Mouse (Mus musculus) hindbrain, embryonic 11.5 days (tissue): ENCODE measurements around the gene Abca17. TPM values are rescaled to one million over a fixed set of nuclear protein-coding genes. Genes with fewer than 3 reads are reported as not detected.
A peak's percentile ranks its signal among the peaks of the same experiment; 100 is the strongest.

Experiments used
- ATAC-seq: fragments of 200-750 bp; cut with Nextera tagmentation; 2 replicates; pipeline ENCODE4 v1.8.0; 2017; ENCODE audit warnings: mild to moderate bottlenecking, moderate TSS enrichment, moderate library complexity; ENCODE audit not compliant: low FRiP score
- DNase-seq: peaks from one replicate; pipeline ENCODE4 v3.0.0-alpha.2; 2015; ENCODE audit warnings: low spot score
- H3K27ac ChIP-seq: fragments of 300-500 bp; sonication (generic); 2 replicates; pipeline ENCODE4 v1.5.1; 2014; ENCODE audit warnings: mild to moderate bottlenecking, low read depth, low read length
- H3K27me3 ChIP-seq: fragments of 300-500 bp; sonication (generic); 2 replicates; pipeline ENCODE4 v1.6.1; 2014; ENCODE audit warnings: mild to moderate bottlenecking, low read length, moderate library complexity, mixed read lengths; ENCODE audit not compliant: control insufficient read depth, insufficient read depth
- H3K36me3 ChIP-seq: fragments of 300-500 bp; sonication (generic); 2 replicates; pipeline ENCODE4 v1.6.1; 2014; ENCODE audit warnings: mild to moderate bottlenecking, low read length, moderate library complexity, mixed read lengths; ENCODE audit not compliant: control insufficient read depth, insufficient read depth
- H3K4me1 ChIP-seq: fragments of 300-500 bp; sonication (generic); replicated peaks from 2 replicates; pipeline ENCODE4 v1.6.1; 2014; ENCODE audit warnings: low read length, mixed read lengths; ENCODE audit not compliant: control insufficient read depth, insufficient read depth
- H3K4me2 ChIP-seq: fragments of 300-500 bp; sonication (generic); replicated peaks from 2 replicates; pipeline ENCODE4 v1.6.1; 2014; ENCODE audit warnings: mild to moderate bottlenecking, low read depth, low read length
- H3K4me3 ChIP-seq: fragments of 300-500 bp; sonication (generic); 2 replicates; pipeline ENCODE4 v1.5.1; 2014; ENCODE audit warnings: low read depth, low read length
- H3K9ac ChIP-seq: fragments of 300-500 bp; sonication (generic); 2 replicates; pipeline ENCODE4 v1.6.1; 2014; ENCODE audit warnings: low read depth, low read length
- H3K9me3 ChIP-seq: fragments of 300-500 bp; sonication (generic); 2 replicates; pipeline ENCODE4 v1.6.1; 2016; ENCODE audit warnings: low read length; ENCODE audit not compliant: control insufficient read depth
- WGBS: fragments of 180-500 bp; shearing (Covaris S2); extraction: QIAGEN DNeasy Blood & Tissue Kit; methylation state at CpG from one replicate; pipeline ENCODE4 v1.1.7; 2014; 5-methylcytosine and 5-hydroxymethylcytosine counted together
- polyA plus RNA-seq: library from polyadenylated mRNA; unstranded; fragments of >200 nt; fragmentation: Nextera tagmentation; extraction: Ambion mirVana; gene quantifications from 2 replicates; pipeline ENCODE4 v1.2.1, GENCODE M21; 2014

Gene Abca17
- polyA plus RNA-seq, 1 experiment from 2014 or later, result not detected

DNA sequence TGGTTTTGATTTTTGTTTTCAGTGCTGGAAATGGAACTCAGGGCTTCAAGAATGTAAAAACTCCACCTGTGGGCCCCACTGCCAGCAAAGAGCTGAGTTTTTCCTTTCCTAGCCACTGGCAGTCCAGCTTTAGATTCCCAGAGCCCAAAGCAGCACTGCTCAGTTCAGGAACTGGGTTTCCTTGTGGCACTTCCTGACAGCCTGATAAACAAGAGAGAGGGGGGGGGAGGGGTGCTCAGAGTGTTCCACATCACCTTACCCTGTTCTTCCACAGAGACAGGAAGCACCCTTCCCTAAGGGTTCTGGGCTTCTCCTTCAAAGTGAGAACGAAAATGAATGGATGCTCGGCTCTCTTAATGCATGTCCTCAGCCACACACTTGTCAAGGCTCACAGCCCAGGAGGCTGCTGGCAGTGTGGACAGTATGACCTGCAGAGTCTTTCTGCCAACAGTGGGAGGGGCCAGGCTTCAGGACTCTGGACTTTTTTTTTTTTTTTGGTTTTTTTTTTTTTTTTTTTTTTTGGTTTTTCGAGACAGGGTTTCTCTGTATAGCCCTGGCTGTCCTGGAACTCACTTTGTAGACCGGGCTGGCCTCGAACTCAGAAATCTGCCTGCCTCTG is 24.3 kb upstream of the Abca17 start:
- no peaks in the 10 kb centered on the region for H3K27me3 ChIP-seq
- no peak overlapping the region for H3K4me2 ChIP-seq
- no peak overlapping the region for H3K9ac ChIP-seq
- no peaks in the 10 kb centered on the region for H3K9me3 ChIP-seq
- H3K36me3 ChIP-seq, result 0 out of 2 replicates have a peak, but pooled peaks cover 2% of the 10 kb centered on the region
- no peak overlapping the region for H3K27ac ChIP-seq
- 77% methylated on average over 4 of the region's 5 CpGs for WGBS
- H3K4me1 ChIP-seq, result no peaks in the 10 kb centered on the region
- DNase-seq, result peak; percentile 6
- ATAC-seq, result no peak
- no peak overlapping the region for H3K4me3 ChIP-seq

DNA sequence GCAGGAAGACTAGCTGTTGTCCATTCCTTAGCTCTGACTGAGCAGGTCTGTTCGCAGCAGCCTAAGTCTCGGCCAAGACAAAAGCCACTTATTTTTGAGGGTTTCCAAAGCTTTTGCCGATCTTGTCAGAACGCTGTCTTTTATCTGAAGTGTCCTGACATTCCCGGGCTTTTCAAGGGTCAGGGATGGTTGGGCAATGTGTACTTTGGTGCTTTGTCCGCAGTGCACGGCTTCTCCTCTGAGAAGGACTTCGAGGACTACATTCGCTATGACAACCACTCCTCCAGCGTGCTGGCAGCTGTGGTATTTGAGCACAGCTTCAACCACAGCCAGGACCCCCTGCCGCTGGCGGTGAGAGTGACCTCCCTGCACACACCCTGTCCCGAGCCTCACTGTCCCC is 15.0 kb upstream of the Abca17 start:
- no peak for ATAC-seq
- Histone ChIP-seq H3K27ac (no peak overlapping the region), H3K36me3 (no peaks in the 10 kb centered on the region), H3K4me2 (no peak overlapping the region), H3K4me1 (no peaks in the 10 kb centered on the region), H3K4me3 (no peak overlapping the region), H3K27me3 (no peaks in the 10 kb centered on the region), H3K9me3 (no peaks in the 10 kb centered on the region), H3K9ac (no peak overlapping the region)
- DNase-seq, result no peak
- 38% methylated on average over 13 of the region's 13 CpGs for WGBS

DNA sequence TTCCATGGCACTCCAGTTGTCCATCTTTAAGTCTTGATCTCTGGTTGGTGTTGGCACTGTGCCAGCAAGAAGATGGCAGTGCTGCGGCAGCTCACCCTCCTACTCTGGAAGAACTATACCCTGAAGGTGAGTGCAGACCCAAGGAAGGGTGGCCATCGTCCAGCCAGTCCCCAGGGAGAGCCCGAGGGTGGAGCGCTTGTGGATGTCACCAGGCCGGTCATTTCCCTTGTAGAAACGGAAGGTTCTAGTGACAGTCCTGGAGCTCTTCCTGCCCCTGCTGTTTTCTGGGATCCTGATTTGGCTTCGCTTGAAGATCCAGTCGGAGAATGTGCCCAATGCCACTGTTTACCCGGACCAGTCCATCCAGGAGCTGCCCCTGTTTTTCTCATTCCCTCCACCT is 13.6 kb upstream of the Abca17 start:
- Histone ChIP-seq H3K4me3 (no peak overlapping the region), H3K4me1 (no peaks in the 10 kb centered on the region), H3K27ac (no peak overlapping the region), H3K4me2 (no peak overlapping the region), H3K9ac (no peak overlapping the region), H3K36me3 (no peaks in the 10 kb centered on the region), H3K9me3 (no peaks in the 10 kb centered on the region), H3K27me3 (no peaks in the 10 kb centered on the region)
- ATAC-seq (no peak), DNase-seq (no peak)
- 85% methylated on average over 9 of the region's 9 CpGs for WGBS

DNA sequence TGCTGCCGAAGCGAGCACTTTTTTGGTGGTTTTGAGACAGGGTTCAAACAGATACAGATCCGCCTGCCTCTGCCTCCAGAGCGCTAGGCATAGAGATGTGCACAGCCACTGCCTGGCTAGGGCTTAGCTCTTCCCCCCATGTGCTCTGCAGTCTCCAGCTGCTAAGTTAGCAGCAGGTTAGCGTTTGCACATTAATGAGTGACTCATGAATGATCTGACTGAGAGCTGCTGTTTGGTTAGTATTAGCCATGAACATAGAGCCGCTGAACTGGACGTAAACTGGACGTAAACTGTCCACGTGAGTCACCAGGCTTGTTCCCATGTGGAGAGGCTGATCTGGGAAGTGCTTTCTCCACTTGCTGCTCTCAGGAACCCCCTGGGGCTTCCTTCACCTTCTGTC is 11.7 kb upstream of the Abca17 start:
- no peak overlapping the region for H3K27ac ChIP-seq
- H3K9me3 ChIP-seq, result no peaks in the 10 kb centered on the region
- no peak for DNase-seq
- no peaks in the 10 kb centered on the region for H3K4me1 ChIP-seq
- H3K4me2 ChIP-seq, result no peak overlapping the region
- no peak overlapping the region for H3K4me3 ChIP-seq
- H3K36me3 ChIP-seq, result no peaks in the 10 kb centered on the region
- ATAC-seq, result no peak
- H3K9ac ChIP-seq, result no peak overlapping the region
- 76% methylated on average over 9 of the region's 9 CpGs for WGBS
- H3K27me3 ChIP-seq, result no peaks in the 10 kb centered on the region

DNA sequence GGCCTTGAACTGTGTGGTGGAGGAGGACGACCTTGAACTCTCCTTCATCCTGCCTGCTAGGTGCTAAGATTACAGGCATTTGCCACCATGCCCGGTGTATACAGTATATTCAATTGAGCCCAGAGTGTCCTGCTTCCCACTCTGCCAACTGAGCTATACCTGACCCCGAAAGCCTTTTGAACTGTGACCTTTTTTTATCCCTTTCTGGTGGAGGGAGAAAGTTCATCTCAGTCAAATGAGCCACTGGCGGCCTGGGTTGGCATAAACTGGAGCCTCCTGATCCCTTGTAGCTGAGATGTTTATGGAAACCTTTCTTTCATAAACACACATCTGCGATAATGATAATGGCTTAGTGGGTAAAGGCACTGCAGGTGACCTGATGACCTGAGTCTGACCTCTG is 10.4 kb upstream of the Abca17 start:
- WGBS, result 86% methylated on average over 5 of the region's 5 CpGs
- H3K9ac ChIP-seq, result no peak overlapping the region
- no peaks in the 10 kb centered on the region for H3K36me3 ChIP-seq
- ATAC-seq (no peak), DNase-seq (no peak)
- no peaks in the 10 kb centered on the region for H3K4me1 ChIP-seq
- H3K27ac ChIP-seq, result no peak overlapping the region
- no peak overlapping the region for H3K4me3 ChIP-seq
- no peaks in the 10 kb centered on the region for H3K27me3 ChIP-seq
- H3K9me3 ChIP-seq, result no peaks in the 10 kb centered on the region
- H3K4me2 ChIP-seq, result no peak overlapping the region

DNA sequence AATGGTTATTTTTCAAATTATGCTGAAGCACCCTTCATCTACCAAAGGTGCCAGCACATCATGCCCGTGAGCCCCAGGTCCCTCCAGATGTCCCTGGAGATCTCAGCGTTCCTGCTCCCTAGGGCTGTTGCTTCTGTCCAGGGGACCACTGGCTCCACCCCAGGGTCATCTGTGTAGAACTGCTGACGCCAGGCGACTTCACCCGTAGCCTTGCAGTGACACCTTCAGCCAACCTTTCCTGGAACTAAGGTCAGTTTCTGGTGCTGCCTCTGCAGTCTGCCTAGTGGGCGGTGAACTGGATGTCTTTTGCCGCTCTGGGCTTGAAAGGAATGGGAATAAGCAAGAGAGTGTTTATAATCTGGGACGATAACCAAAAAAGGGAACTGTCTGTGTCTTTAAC is 10.0 kb upstream of the Abca17 start:
- Histone ChIP-seq H3K36me3 (no peaks in the 10 kb centered on the region), H3K27ac (no peak overlapping the region), H3K4me2 (no peak overlapping the region), H3K9ac (no peak overlapping the region), H3K27me3 (no peaks in the 10 kb centered on the region), H3K9me3 (no peaks in the 10 kb centered on the region), H3K4me1 (no peaks in the 10 kb centered on the region), H3K4me3 (no peak overlapping the region)
- DNase-seq (no peak), ATAC-seq (no peak)
- 85% methylated on average over 8 of the region's 8 CpGs for WGBS

DNA sequence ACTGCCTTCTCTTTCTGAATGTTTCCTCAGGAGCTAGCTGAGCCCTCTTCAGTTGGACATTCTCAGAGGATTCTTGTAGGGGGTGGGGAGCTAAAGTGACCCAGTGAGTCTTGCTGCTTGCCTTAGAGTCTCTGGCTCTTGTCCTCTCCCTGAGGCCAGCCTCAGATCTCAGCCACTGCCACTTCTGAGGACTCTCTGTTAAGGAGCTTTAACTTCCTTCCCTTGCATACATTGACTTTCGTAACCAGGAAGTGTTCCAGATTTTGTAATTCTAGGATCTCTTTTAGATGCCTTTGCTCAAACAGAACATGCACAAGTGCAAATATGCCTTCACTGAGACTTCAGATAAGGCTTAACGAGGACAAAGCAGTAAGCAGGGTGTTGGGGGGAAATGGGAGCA is 9.0 kb upstream of the Abca17 start:
- Histone ChIP-seq H3K9me3 (no peaks in the 10 kb centered on the region), H3K4me2 (no peak overlapping the region), H3K9ac (no peak overlapping the region), H3K27ac (no peak overlapping the region), H3K4me1 (no peaks in the 10 kb centered on the region), H3K36me3 (no peaks in the 10 kb centered on the region), H3K27me3 (no peaks in the 10 kb centered on the region), H3K4me3 (no peak overlapping the region)
- WGBS, result 82% methylated on average over 2 of the region's 2 CpGs
- DNase-seq, result no peak
- no peak for ATAC-seq

DNA sequence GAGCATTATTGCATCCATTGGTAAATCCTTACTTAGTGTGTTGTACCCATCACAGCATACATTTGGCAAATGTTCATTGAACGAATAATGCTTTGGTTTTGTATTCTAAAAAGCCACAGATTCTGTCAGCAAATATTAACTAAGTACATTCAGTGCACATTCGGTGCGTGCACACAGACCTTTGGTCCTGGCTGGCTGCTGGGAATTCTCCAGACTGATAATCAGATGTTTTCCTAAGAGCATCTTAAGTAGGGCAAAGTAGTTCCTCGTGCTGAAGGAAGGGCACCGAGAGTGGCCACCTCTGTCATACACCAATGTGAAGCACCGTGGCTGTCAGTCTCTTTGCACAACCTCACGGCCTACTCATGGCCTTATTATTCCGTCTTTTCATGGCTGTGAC is 8.1 kb upstream of the Abca17 start:
- Histone ChIP-seq H3K4me3 (no peak overlapping the region), H3K9ac (no peak overlapping the region), H3K27ac (no peak overlapping the region), H3K36me3 (no peaks in the 10 kb centered on the region), H3K9me3 (no peaks in the 10 kb centered on the region), H3K4me2 (no peak overlapping the region), H3K27me3 (no peaks in the 10 kb centered on the region), H3K4me1 (no peaks in the 10 kb centered on the region)
- 94% methylated on average over 8 of the region's 8 CpGs for WGBS
- DNase-seq (no peak), ATAC-seq (no peak)

DNA sequence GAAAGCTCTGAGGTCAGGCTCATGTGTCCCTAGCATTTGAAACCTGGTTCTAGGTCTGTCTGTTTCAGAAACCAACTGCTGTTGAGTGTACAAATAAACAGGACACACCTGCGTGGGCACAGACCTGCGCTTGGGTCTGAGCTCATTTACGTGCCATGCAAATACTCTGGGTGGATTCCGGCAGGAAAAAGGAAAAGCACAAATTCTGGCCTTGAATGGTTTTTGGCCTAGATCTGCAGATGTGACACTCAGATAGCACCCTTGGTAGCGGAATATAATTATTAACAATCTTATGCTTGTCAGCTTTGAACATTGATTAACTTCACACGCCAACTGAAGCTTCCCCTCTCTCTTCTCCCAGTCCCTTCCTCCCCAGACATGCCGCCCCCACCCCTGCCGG is 4.4 kb upstream of the Abca17 start:
- no peak overlapping the region for H3K4me2 ChIP-seq
- DNase-seq (no peak), ATAC-seq (no peak)
- no peaks in the 10 kb centered on the region for H3K36me3 ChIP-seq
- H3K4me1 ChIP-seq, result peaks cover 3% of the 10 kb centered on the region; the same call in 1 of the 2 replicates
- H3K27me3 ChIP-seq, result peaks cover 8% of the 10 kb centered on the region; the same call in 1 of the 2 replicates
- H3K4me3 ChIP-seq, result no peak overlapping the region
- no peak overlapping the region for H3K27ac ChIP-seq
- WGBS, result 89% methylated on average over 8 of the region's 8 CpGs
- H3K9me3 ChIP-seq, result no peaks in the 10 kb centered on the region
- no peak overlapping the region for H3K9ac ChIP-seq
